Mouse (Mus musculus) heart, embryonic 10.5 days (tissue): ENCODE results near the gene Hes6. TPM values are rescaled to one million over a fixed set of nuclear protein-coding genes. Genes with fewer than 3 reads are reported as not detected.

Experiments used
- DNase-seq: peaks from one replicate; pipeline ENCODE4 v3.0.0-alpha.2; 2017; ENCODE audit warnings: low spot score
- H3K27ac ChIP-seq: fragments of 300-500 bp; sonication (generic); 2 replicates; pipeline ENCODE4 v1.5.1; 2016; ENCODE audit warnings: mild to moderate bottlenecking
- H3K27me3 ChIP-seq: fragments of 300-500 bp; sonication (generic); 2 replicates; pipeline ENCODE4 v1.6.1; 2016; ENCODE audit warnings: mild to moderate bottlenecking; ENCODE audit not compliant: poor library complexity, insufficient read depth, severe bottlenecking
- H3K36me3 ChIP-seq: fragments of 300-500 bp; sonication (generic); 2 replicates; pipeline ENCODE4 v1.6.1; 2016; ENCODE audit warnings: mild to moderate bottlenecking, moderate library complexity
- H3K4me1 ChIP-seq: fragments of 300-500 bp; sonication (generic); 2 replicates; pipeline ENCODE4 v1.6.1; 2016; ENCODE audit warnings: mild to moderate bottlenecking
- H3K4me3 ChIP-seq: fragments of 300-500 bp; sonication (generic); 2 replicates; pipeline ENCODE4 v1.5.1; 2016; ENCODE audit warnings: mild to moderate bottlenecking, moderate library complexity
- H3K9me3 ChIP-seq: fragments of 300-500 bp; sonication (generic); 2 replicates; pipeline ENCODE4 v1.6.1; 2016; ENCODE audit warnings: mild to moderate bottlenecking, moderate library complexity
- WGBS: fragments of 180-500 bp; shearing (Covaris S2); methylation state at CpG from one replicate; pipeline ENCODE4 v1.1.7; 2016; 5-methylcytosine and 5-hydroxymethylcytosine counted together
- polyA plus RNA-seq: library from polyadenylated mRNA; unstranded; fragments of >200 nt; fragmentation: Nextera tagmentation; extraction: Ambion mirVana; gene quantifications from 2 replicates; pipeline ENCODE4 v1.2.1, GENCODE M21; 2016

Gene Hes6
- polyA plus RNA-seq = 70.6 and 74.2 TPM in 2 replicates

DNA sequence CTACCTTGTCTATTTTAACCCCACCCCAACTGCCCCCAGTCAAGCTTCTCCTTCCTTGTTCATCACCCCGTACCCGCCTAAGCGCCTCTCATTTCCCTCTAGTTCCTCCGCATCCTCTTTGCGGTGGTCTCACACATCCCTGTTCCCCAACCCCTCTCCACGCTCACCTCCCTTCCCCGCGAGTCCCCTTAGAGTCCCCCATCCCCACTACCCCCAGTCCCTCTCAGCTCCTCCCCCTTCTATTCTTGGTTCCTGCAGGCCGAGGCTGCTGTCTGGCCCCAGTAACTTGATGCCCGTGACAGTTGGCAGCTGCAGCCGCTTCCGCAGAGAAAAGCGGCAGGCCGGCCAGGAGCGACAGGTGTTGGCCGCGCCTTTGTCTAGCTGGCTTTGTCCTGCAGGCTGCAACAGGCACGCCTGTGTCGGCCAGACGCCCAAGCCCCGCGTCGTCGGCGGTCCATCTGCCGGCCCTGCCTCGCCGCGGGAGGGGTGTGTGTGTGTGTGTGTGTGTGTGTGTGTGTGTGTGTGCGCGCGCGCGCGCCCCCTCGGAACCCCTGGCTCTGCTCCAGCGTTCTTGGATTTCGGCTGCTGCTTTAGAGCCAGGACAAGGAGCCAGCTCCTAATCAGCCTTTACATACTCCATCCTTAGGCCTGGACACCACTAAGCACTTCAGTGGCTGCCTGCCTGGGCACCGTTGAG is at the start of gene Hes6:
Gene Hes6, minus strand, starts transcription at position 141 of the 697 bp plus-strand sequence.
- Histone ChIP-seq H3K27ac (peak within 1 kb of the TSS; percentile 92), H3K9me3 (no peaks in the 10 kb centered on the region), H3K36me3 (peaks cover 10% of the 10 kb centered on the region; the same call in 1 of the 2 replicates), H3K27me3 (0 out of 2 replicates have a peak, but pooled peaks cover 3% of the 10 kb centered on the region), H3K4me3 (peak within 1 kb of the TSS; percentile 75), H3K4me1 (peaks cover 44% of the 10 kb centered on the region)
- peak; percentile 93 for DNase-seq
- WGBS = under 1% methylated on average over 36 of the region's 39 CpGs

DNA sequence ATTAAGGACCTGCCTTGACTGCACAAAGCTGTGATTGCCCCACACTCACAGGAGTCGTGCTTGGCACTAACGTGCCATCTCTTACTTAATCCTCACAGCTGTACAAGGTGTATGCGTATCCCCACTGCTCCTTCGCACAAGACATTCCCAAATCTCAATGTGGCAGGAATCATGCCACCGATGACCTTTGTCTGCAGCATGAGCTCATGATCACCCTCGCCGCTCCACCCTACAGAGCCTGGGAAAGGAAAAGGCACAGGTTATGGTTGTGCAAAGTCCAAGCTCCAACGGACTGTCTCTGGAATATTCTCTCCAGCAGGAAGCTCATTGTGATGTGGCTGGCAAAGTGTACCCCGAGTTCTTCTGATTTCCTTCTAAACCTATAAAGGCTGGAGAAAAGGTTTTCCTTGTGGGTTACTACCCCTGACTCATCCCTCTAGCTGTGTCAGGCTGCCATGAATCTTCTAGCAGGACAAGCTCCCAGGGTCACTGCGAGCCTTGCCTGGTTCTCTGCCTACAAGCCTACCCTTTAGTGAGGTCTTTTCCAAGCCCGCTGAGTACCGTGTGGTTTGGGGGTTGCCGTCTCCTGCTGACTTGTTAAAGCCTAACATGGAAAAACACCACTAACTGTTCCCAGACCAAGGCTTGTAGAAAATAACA is 49.6 kb upstream of the Hes6 start:
- WGBS = 85% methylated on average over 13 of the region's 13 CpGs
- DNase-seq = no peak
- Histone ChIP-seq H3K9me3 (no peaks in the 10 kb centered on the region), H3K27ac (no peak overlapping the region), H3K4me3 (no peak overlapping the region), H3K27me3 (no peaks in the 10 kb centered on the region), H3K36me3 (no peaks in the 10 kb centered on the region), H3K4me1 (peaks cover 38% of the 10 kb centered on the region)

DNA sequence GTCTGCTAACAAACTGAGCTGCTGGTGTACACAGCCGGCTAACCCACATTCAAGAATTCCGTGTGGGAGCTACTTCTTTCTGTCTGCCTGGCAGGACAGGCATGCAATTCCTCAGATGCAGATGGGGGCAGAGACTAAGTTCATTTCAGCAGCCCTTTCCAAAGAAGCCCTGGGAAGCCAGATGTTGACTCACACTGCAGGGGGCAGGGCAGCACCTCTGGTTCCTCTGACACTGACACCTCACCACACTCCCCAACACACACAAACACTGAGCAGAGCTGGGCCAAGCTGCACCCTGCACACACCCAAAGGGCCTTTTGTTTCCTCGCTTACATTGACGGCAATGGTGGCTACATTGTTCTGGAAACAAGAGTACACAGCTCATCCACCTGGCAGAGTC is 46.7 kb upstream of the Hes6 start:
- DNase-seq = no peak
- no peaks in the 10 kb centered on the region for H3K36me3 ChIP-seq
- H3K4me1 ChIP-seq = peaks cover 59% of the 10 kb centered on the region
- no peak overlapping the region for H3K4me3 ChIP-seq
- H3K27ac ChIP-seq = no peak overlapping the region; the same call in 1 of the 2 replicates
- H3K27me3 ChIP-seq = 0 out of 2 replicates have a peak, but pooled peaks cover 4% of the 10 kb centered on the region
- WGBS = 34% methylated on average over 4 of the region's 4 CpGs
- H3K9me3 ChIP-seq = no peaks in the 10 kb centered on the region

DNA sequence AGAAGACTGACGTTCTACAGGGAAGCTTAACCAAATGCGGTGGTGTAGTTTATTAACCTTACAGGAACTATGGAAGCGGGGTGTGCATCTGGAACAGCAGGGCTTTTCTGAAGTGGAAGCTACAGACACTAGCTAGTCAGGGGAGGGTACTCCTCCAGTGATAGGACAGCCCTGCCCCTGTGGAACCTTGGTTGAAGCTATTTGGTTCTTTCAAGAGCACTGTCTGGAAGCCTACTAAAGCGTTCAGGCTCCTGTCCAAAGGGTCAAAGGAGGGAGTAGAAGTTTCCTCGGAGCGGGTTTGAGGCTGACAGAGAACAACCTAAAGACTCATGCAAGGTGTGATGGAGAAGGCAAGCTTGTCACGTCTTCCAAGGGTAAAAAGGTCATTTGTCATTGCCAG is 46.2 kb upstream of the Hes6 start:
- H3K27ac ChIP-seq = peak overlapping the region; percentile 88
- no peaks in the 10 kb centered on the region for H3K9me3 ChIP-seq
- H3K4me1 ChIP-seq = peaks cover 59% of the 10 kb centered on the region
- no peak for DNase-seq
- peak overlapping the region; percentile 78 for H3K4me3 ChIP-seq
- 0 out of 2 replicates have a peak, but pooled peaks cover 4% of the 10 kb centered on the region for H3K27me3 ChIP-seq
- WGBS = 31% methylated on average over 7 of the region's 7 CpGs
- H3K36me3 ChIP-seq = no peaks in the 10 kb centered on the region

DNA sequence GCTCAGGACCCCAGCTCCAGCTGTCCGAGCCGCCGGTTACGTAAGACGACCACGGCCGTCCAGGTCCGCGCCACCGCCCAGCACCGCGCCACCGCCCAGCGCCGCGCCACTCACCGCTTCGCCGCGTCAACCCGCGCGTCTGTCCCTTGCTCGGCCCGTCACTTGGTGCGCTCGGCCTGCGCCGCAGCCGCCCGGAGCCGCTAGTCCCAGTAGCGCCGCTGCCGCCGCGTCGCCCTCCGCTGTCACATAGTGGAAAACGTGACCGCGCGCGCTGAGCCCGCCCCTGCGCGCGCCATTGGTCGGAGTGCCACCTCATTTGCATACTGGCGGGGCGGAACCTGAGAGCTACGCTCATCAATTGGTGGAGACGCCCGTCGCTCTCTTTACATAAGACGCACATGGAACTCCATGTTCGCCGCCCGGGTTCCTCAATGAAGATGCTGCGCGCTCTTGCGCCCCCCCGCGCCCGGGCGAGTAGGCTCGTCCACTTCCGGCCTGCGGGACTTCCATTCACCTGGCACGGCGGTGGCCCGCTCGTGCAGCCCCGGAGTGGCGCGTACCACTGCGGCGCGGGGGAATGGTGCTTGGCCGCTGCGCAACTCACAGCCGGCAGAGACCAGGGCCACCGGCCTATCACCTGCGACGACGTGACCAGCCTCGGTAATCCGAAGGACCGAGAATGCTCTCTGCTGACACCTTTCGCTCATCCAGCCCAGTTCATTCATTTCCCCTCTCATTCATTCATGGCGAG is 45.4 kb upstream of the Hes6 start, which contains the start of gene Per2:
Gene Per2, minus strand, starts transcription at position 266 of the 751 bp plus-strand sequence.
- Histone ChIP-seq H3K27ac (peak within 1 kb of the TSS; percentile 88), H3K4me3 (peak within 1 kb of the TSS; percentile 78), H3K4me1 (peaks cover 62% of the 10 kb centered on the region), H3K9me3 (no peaks in the 10 kb centered on the region), H3K36me3 (no peaks in the 10 kb centered on the region), H3K27me3 (0 out of 2 replicates have a peak, but pooled peaks cover 4% of the 10 kb centered on the region)
- DNase-seq = peak; percentile 100
- WGBS = under 1% methylated on average over 91 of the region's 91 CpGs

DNA sequence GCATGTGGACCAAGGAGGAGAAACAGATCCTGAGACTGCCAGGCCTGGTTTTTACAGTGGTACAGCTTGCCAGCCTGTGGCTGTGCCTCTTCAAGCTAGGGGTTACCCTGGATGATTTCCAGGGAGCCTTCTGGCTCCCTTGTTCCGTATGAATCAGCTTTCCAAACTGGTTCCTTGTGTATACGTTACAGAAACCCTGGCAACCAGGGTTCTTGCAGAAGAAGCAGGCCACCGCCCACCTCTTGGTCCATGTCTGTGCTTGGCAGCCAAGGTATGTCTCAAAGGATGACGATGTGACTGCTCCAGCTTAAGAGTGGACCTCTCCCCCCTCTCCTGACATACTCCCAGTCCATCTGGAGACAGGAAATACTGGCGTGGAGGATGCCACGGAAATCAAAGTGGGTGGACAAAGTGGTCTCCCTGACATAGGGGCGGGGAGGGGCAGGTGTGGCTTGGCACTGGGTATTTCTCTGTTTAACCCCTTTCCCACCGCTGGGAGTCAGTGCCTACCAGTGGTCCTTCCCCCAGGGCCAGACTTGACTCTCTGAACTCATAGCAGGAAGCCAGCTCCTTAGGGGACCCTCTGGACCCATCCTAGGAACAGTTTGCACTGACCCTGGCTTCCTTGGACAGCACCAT is 44.5 kb upstream of the Hes6 start:
- no peaks in the 10 kb centered on the region for H3K9me3 ChIP-seq
- H3K36me3 ChIP-seq = no peaks in the 10 kb centered on the region
- peak overlapping the region; percentile 78 for H3K4me3 ChIP-seq
- H3K4me1 ChIP-seq = peaks cover 70% of the 10 kb centered on the region
- DNase-seq = no peak
- 25% methylated on average over 8 of the region's 8 CpGs for WGBS
- H3K27me3 ChIP-seq = 0 out of 2 replicates have a peak, but pooled peaks cover 4% of the 10 kb centered on the region
- peak overlapping the region; percentile 88 for H3K27ac ChIP-seq

DNA sequence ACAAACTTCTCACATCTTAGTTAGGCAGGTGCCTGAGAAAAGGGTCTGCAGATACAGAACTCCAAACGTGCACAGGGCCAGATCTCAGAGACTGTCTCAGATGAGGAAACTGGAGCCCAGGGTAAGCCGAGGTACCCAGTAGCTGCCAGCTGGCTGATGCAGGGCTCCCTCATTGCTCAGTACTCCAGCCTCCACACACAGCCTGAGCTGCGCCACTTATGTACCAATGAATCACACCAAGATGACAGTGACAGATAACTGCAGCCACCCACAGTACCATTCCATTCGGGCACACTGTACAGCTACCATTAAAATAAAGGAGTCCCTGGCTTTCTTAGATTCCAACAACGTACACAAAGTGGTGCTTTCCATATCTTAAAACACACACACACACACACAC is 43.9 kb upstream of the Hes6 start:
- H3K27ac ChIP-seq = no peak overlapping the region
- no peaks in the 10 kb centered on the region for H3K36me3 ChIP-seq
- no peak for DNase-seq
- 0 out of 2 replicates have a peak, but pooled peaks cover 4% of the 10 kb centered on the region for H3K27me3 ChIP-seq
- peaks cover 74% of the 10 kb centered on the region for H3K4me1 ChIP-seq
- no peak overlapping the region for H3K4me3 ChIP-seq
- 73% methylated on average over 5 of the region's 5 CpGs for WGBS
- H3K9me3 ChIP-seq = no peaks in the 10 kb centered on the region

DNA sequence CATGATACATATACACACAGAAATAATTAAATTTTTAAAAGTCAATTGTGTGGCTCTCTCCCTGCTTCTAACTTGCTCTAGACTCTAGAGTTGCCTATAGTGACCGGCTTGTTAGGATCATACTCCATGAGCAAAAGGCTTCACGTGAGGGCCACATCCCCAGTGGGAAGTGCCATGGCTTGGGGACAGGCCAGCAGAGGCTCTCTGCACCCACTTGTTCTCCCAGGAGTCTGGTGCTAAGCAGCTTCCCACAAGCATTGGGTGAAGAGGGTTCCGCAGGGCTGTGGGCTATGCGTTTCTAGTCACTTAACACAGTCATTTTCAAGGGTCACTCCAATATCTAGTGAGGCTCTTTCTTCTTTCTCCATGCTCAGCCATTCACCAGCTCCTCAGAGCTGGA is 43.3 kb upstream of the Hes6 start:
- WGBS = 90% methylated on average over 4 of the region's 4 CpGs
- no peaks in the 10 kb centered on the region for H3K9me3 ChIP-seq
- H3K27ac ChIP-seq = peak overlapping the region; percentile 67
- no peaks in the 10 kb centered on the region for H3K36me3 ChIP-seq
- H3K4me3 ChIP-seq = no peak overlapping the region
- H3K27me3 ChIP-seq = 0 out of 2 replicates have a peak, but pooled peaks cover 4% of the 10 kb centered on the region
- DNase-seq = no peak
- H3K4me1 ChIP-seq = peaks cover 75% of the 10 kb centered on the region

DNA sequence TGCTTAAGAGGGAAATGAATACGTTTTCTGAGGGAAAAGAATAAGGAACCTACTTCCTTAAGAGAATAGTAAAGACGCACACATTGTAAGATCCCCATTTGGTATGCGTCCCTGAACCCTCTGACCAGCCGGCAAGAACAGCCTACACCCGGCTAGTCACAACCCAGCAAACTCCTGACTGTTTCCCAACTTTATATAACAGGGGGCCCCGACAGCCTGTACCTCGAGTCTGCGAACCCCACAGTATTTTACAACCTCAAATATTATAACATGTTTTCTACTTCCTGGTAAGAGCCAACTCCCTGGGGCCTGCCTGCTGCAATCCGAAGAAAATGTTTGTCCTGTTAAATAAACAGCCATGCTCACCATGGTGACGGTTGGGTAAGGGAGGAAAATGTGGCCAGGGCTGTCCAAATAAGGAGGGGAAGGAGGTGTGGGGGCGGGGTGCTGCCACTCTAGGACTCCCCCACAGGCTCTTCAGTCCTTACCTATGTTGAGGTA is 42.5 kb upstream of the Hes6 start:
- H3K9me3 ChIP-seq = no peaks in the 10 kb centered on the region
- peaks cover 82% of the 10 kb centered on the region for H3K4me1 ChIP-seq
- no peak for DNase-seq
- 0 out of 2 replicates have a peak overlapping the region, but pooled peaks have one; percentile 9 for H3K4me3 ChIP-seq
- H3K36me3 ChIP-seq = no peaks in the 10 kb centered on the region
- 43% methylated on average over 11 of the region's 11 CpGs for WGBS
- H3K27ac ChIP-seq = peak overlapping the region; percentile 67
- 0 out of 2 replicates have a peak, but pooled peaks cover 4% of the 10 kb centered on the region for H3K27me3 ChIP-seq

DNA sequence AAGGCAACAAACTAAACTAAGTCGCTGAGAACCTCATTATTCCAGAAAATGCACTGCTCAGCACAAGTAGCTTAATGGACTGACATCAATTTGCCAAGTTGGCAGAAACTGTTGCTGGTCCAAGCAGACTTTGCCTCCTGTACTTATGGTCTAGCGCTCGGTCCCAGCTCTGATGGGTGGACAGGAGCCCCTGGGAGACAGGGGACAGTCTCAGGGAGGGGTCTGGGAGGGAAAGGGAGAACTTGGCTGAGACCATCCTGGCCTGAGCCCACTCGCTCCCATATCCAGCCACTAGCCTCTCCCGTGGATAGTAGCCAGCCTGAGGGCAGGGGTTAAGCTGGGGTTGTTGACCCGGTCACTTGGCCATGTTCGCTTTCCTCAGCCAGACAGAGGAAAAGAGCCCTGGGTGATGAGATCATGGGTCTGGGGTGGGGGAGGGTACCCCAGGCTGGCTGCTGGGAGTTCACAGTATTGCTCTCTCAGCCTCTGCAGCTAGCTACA is 41.9 kb upstream of the Hes6 start:
- Histone ChIP-seq H3K27me3 (0 out of 2 replicates have a peak, but pooled peaks cover 4% of the 10 kb centered on the region), H3K9me3 (no peaks in the 10 kb centered on the region), H3K4me3 (0 out of 2 replicates have a peak overlapping the region, but pooled peaks have one; percentile 9), H3K4me1 (peaks cover 88% of the 10 kb centered on the region), H3K36me3 (no peaks in the 10 kb centered on the region), H3K27ac (peak overlapping the region; percentile 67)
- DNase-seq = no peak
- 41% methylated on average over 7 of the region's 7 CpGs for WGBS

DNA sequence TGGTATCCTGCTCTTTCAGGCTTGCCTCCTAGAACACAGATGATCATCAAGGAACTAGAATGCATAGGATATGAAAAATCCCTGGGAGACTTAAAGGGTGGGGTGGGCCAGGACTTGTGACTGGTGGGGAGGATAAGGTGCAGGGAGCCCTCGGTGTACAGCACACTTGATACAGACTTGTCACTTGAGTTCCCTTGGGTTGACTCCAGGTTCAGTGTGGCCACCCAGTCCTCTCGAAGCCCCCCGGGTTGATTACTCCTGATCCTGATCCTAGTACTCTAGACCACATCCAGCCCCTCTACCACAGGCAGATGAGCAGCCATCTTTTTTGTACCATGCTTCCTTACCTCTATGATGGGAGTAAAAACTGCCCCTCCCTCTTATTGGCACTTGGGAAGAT is 41.1 kb upstream of the Hes6 start:
- 87% methylated on average over 3 of the region's 3 CpGs for WGBS

DNA sequence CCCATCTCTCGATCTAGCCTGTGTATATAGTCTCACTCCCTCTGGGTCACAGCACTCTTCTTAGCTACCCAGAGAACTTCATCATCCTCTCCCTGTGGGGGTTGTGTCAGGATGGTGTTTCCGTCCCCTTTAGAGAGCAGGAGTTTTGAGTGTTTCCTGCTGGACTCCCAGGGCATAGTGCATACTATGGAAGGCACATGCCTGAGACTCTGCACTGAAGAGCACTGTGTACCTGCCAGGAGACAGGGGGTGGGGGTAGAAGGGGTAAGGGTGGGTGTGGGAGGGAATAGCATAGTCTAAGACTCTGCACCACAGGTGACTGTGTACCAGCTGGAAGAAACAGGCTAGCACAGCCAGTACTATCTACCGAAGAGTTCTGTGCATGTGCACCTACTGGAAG is 40.5 kb upstream of the Hes6 start:
- H3K36me3 ChIP-seq = no peaks in the 10 kb centered on the region
- DNase-seq = no peak
- H3K27me3 ChIP-seq = 0 out of 2 replicates have a peak, but pooled peaks cover 4% of the 10 kb centered on the region
- peak overlapping the region; percentile 67; the same call in 1 of the 2 replicates for H3K27ac ChIP-seq
- peaks cover 85% of the 10 kb centered on the region for H3K4me1 ChIP-seq
- no peak overlapping the region for H3K4me3 ChIP-seq
- no peaks in the 10 kb centered on the region for H3K9me3 ChIP-seq
- 71% methylated on average over 3 of the region's 3 CpGs for WGBS

More for the DNA sequence above, 41.1 kb upstream of the Hes6 start:
- Histone ChIP-seq H3K27me3 (0 out of 2 replicates have a peak, but pooled peaks cover 4% of the 10 kb centered on the region), H3K36me3 (no peaks in the 10 kb centered on the region), H3K4me3 (no peak overlapping the region), H3K27ac (peak overlapping the region; percentile 67; the same call in 1 of the 2 replicates), H3K4me1 (peaks cover 85% of the 10 kb centered on the region), H3K9me3 (no peaks in the 10 kb centered on the region)
- DNase-seq = no peak
